Mouse (Mus musculus) monocyte, adult 5-6 weeks (primary cell): ENCODE data around the gene Pld1. TPM values are rescaled to one million over a fixed set of nuclear protein-coding genes. Genes with fewer than 3 reads are reported as not detected.

Source experiments
- ATAC-seq: fragments of 153-309, 156-312 bp; replicated peaks from 2 replicates; pipeline ENCODE4 v1.8.0; 2017; ENCODE audit warnings: mild to moderate bottlenecking; ENCODE audit not compliant: low TSS enrichment, insufficient number of reproducible peaks, severe bottlenecking, poor library complexity, low FRiP score
- total RNA-seq: library from RNA; stranded (forward); fragments of 200-1000, 200-491, 200-594 nt; gene quantifications from 3 replicates; pipeline ENCODE4 v1.2.3, GENCODE M21; 2017

Gene Pld1
- total RNA-seq, 1 experiment from 2014 or later: 15.1 TPM

DNA sequence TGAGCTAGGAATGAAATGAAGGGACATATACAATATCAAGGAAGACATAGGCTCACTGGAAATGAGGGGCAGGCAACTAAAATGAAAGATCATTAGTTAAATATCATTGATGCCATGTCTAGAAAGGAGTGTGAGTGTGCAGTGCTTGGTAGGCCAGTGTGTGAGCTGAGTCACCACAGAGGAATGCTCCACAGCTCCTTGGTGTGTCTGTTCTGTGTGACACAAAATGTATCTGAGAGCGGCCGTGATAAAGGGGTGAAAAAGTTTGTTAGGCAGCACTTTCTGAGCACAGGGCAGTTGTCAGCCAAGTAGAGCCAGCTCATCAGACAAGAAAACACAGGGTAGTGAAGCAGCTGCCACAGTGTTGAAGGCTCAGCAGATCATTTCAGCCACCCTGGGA lies 153.2 kb downstream of the Pld1 start:
- no peak for ATAC-seq

DNA sequence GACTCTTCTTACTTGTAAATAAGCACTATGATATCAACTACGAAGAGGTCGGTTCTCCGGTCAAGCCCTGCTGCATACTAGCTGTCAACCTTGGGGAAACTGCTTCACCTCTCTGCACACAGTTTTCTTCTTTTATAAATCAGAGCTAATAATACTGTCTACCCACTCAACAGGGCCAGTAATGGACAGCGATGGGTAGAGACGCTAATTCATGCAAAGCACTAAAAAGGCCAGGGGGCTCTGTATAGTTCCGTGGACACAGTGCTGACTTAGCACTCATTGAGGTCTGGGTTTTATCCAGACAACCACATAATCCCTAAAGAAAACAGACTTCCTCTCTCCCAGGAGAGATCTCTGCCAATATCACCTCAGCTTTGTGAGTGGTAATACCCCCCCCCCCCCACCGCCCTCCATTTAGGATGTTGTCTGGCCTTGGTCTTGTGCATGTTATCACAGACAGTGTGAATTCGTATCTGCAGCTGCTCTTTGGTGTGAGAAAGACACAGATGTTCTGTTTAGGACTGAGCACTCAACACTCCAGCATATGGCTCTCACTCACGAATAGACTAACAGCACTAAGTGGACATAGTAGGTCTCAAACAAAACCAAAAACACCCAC lies 155.3 kb downstream of the Pld1 start:
- no peak for ATAC-seq

DNA sequence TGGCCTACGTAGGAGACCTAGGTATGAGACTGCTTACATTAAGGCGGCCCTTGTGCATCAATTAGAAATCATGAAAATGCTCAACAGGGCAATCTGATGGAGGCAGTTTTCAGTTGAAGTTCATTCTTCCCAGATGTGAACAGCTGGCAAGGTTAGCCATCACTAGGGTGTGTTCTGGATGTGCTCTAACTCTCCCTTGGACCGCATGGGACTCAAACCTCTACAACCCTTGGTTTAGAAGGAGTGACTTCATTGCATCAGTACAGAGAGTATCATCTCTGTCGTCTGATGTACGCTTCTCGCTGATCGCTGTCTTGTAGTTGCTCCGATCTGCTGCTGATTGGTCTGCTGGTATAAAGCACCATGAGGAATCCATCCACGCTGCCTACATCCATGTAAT lies 157.0 kb downstream of the Pld1 start:
- no peak for ATAC-seq

DNA sequence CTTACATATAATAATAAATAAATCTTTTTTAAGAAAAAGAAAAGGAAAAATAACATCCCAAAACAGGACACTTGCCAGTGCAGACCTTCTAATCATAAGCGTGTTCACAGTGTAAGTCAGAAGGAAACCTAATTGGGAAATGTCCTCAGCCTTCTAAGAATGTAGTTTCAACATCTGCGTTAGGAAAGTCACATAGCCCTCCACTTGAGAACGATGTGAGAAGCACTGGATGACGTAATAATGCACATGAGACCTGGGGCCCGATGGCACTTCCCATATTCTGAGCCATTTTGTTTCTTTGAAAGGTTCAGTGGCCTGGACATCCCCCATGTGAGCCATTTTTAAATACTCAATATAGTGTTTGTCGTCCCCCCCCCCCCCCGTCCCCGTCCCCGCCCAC lies 160.7 kb downstream of the Pld1 start:
- no peak for ATAC-seq

DNA sequence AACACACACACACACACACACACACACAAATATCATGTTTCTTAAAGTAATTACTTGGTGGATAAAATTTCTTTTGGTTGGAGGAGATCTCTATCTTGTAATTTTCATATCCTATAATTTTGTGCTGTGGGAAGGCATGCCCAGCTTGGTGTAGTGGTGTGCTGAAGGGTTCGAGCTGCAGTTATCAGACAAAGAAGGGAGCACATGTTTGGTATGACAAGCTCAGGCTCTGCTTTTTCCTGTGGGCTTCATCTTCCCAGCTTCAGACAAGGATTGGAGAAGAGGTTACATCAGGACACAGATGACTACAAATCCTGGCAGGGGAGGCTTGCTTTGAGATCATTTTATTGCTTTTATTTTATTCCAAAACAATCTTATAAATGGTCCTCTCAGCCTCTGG lies 166.5 kb downstream of the Pld1 start:
- no peak for ATAC-seq

DNA sequence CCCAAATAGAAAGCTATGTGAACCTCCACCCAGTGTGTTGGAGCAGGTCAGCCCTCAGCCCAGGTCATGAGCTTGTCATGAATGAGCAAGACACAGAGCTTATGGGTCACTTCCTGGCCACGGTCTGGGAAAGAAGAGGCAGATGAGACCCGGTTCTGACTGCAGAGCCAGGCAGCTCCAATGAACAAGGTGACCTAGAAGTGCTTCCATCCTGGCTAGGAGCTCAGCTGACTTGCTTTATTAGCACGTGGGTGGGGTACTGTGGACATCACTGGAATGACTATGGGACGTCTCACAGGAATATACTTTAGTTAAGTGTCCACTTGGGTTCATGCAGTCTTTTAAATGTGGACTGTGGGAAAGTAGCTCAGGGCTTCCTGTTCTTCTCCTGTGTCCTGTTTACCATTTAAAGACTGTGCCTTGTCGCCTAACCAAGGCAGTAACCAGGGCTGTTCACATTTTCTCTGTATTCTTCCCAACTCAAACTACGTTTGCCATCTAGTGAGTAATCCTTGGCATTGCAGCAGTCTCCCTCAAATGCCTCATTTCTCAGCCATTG lies 169.0 kb downstream of the Pld1 start:
- no peak for ATAC-seq

DNA sequence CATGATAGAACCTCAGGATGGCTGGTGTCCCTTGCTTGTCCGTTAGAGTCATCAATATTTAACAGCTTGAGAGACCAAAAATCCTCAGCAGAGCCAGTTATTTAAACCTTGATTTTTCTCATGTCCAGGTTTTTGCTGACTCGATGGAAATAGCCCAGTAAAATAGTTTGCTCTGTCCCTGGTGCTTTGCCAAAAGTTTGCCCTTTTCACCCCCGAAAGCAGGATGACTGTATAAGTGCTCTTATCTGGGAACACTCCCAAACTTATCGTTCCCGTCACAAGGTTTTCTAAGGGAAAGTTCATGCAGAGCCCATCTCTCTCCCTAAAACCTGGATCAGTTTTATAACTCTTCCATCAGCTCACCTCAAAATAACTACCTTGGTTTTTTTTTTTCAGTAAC lies 173.0 kb downstream of the Pld1 start:
- no peak for ATAC-seq

DNA sequence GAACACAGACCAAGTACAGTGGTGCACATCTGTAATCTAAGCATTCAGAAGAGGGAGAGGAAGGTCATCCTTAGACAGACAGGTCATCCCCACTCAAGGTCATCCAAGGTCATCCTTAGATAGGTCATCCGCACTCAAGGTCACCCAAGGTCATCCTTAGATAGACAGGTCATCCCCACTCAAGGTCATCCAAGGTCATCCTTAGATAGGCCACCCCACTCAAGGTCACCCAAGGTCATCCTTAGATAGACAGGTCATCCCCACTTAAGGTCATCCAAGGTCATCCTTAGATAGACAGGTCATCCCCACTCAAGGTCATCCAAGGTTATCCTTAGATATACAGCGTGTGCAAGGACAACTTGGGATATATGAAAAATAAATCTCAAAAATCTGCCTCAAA lies 175.4 kb downstream of the Pld1 start:
- ATAC-seq: no peak

DNA sequence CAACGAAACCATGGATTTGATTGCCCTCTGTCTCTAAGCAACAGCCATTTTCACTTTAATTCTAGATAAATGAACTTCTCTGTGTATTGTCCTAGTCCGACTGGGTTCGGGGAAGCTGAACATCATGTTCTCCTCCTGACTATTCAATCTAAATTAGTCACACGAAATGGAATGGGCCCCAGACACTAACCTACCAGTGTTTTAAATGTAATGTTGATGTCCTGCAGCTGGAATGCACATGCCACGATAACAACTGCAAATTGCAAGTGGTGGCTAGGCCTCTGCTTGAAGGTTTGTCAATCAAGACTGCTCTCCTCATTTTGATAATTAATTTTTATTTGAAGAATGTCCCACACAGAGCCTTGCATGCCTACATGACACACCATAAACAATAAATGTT lies 203.2 kb downstream of the Pld1 start:
- ATAC-seq: no peak

DNA sequence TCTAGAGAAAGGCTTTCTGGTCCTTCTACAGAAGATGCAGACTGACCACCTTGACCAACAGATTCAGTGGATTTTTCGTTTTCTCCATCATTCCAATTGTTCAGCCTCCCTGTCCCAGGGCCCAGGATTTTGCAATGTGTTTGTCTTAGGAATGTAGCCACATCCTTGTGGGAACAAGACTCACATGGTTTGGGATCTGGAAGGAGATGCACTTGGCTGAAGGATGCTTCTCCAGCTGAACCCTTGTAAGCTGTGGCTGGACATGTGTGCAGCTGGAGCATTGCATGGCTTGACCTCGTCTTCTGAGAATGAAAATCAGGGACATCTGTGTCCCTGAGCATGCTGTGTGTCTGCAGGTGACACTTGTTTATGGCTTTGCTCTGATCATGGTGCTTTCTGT lies 203.6 kb downstream of the Pld1 start:
- ATAC-seq: no peak

DNA sequence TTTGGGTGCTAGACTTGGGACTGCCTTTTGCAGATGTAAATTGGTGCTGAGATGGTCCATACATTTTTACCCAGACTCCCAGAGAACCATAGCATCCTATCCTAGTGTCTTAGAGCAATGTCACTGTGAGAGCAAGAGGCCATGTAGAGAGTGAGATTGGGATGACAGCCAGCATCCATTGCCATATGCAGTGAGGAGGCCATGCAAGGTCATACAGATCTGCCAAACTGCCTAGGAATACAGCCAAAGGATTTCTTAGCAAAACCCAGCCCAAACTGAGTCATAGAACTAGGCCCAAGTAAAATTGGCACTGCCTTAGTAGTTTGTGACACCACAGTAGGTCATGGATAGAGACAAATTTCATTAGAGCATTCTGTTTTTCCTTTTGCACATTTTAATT lies 206.2 kb downstream of the Pld1 start:
- ATAC-seq: no peak

DNA sequence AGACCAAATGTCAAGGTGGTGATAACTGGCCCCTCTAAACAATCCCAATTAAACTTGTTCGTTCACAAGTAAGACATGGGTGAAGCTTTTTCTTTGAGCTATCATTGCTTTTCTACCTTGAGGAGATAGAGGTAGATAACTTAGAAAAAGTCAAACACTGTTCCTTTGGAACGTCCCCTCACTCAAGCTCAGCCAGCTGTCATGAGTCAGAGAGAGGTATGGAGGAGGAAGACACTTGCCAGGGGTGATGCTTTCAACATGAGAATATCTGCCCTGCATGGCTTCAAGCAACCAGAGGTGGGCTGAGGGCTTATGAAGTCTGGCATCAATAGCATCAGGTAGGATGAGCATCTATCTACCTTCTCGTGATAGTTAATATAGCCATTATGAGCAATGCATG lies 207.0 kb downstream of the Pld1 start:
- no peak for ATAC-seq

DNA sequence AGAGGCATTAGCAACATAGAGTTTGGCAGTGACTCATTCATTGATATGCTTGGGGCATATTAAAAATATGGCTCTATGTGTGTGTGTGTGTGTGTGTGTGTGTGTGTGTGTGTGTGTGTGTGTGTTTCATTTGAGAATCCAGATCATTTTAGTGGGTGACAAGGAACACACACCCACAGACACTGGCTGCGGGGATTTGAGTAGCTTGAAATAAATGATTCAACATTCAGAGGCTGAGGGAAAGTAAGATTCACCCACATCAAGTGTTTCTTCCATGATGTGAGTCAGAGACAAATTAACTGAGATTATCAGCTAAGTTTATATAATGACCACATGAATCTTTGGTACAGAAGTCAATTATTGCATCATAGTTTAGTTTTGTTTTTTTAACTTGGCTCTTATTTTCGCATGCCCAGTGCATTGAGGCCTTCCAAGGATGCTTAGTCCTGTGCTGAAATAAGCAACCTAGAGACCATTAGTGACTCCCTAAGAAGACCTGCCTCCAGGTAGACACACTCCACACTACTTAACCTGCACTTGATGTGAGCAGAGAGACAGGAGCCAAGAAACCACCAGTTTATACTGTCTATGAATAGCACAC lies 211.3 kb downstream of the Pld1 start:
- no peak for ATAC-seq

DNA sequence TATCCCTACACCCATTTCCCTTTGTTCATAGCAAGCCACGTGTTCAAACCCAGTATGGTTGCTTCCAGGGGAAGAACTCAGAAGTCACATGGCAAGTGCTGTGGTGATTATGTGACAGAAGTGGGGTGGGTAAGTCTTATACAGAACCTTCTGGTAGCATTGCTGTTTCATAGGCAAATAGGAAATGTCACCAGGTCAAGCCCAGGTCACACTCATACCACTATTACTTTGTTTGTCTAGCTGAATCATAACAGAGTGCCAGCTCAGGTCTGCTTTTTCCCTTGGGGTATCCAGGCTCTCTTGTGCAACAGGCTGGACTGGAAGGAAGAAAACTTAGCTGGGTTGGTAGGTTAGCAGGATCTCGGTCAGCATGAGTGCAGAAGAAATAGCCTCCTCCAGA lies 219.5 kb downstream of the Pld1 start:
- ATAC-seq: no peak

DNA sequence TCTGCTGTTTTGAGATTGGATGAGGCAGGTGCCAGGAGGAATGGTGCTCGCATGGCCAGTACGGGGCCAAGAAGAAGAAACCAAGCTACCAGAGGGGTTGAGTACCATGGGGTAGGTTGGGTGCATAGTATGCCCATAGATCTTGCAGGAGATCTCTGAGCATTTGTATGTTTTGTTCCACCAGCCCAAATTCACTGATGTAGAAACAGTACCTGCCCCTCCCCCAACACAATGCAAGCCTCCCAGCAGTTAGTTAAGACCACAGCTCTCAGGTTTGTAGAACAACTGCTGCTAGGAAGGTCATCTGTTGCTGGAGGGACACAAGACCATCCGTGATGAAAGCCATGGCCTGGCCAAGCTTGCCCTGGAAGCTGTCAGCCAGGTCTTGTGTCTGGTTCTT lies 220.4 kb downstream of the Pld1 start:
- ATAC-seq: no peak

DNA sequence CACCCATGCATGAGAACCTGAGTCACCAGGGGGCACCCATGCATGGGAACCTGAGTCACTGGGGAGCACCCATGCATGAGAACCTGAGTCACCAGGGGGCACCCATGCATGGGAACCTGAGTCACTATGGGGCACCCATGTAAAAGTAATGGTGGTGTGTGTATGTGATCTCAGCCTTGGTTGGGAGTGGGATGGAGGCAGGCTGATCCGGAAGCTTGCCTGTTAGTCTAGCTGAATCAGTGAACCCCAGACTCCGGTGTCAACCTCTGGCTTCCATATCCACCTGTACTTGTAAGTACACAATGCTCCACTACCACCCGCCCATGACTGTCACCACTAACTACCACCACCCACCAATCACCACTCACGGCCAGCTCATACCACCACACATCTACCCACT lies 223.9 kb downstream of the Pld1 start:
- no peak for ATAC-seq

DNA sequence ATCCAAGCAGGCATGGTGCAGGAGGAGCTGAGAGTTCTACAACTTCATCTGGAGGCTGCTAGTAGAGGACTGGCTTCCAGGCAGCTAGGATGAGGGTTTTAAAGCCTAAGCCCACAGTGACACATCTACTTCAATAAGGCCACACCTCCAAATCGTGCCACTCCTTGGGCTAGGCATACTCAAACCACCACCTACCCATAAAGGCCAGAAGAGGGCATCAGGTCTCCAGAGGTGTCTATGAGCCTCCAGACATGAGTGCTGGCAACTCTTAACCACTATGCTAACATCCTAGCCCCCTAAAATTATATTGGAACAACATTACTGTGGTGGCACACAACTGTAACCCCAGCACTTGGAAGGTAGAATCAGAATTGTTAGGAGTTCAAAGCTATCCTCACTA lies 226.2 kb downstream of the Pld1 start:
- no peak for ATAC-seq

DNA sequence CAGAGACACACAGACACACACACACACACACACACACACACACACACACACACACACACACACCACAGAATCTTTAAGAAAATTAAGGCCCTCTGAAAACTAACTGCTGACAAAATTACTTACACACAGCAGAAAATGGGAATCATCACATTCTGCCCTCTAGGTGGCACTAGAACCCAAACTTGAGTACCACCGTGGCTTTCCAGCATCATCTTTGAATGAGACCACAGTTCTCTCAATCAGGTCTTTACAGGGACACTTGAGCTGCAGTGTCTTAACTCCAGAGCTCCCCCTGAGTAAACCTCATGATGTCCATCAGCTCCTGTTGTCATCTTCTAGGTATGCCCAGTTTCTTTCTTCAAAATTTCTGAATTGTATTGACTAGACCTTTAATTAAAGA lies 227.1 kb downstream of the Pld1 start:
- no peak for ATAC-seq

DNA sequence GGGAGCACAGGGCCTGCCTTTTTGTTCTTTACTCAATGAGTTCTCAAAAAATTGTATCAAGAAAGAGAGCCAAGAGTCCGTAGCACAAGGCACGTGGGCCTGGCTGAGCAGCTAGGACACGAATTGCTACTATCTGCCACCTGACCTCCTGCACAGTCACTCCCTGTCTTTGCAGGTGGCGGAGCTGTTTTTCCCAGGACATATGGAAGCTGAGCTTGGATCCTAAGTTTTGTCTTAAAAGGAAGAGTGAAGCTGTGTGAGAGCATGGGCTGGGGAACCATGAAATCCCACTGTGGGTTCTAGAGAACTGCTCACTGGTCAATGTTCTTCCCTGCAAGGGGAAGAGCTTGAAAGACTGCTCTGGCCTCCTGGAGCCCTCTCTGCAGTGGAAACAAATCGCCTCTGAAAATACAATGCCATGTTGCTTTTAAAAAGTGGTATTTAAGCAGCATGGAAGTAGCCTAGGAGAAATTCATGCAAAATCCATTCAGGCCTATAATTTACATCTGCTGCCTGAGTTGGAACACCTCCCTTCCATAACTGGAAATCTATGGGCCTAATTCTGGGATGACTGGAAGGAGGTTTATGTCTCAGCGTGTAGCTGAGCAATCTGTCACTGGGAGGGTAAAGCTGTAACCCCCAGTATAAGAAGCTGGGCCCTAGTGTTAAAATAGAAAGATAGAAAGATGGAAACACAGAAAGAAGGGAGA lies 229.5 kb downstream of the Pld1 start:
- ATAC-seq: no peak
